Mouse (Mus musculus) MEL-GATA-1-ER (cell line): Measurements from ENCODE around the gene Adm.

Source experiments
- DNase-seq: peaks from one replicate; pipeline ENCODE4 v3.0.0-alpha.2; 2012; ENCODE audit warnings: low read depth; ENCODE audit errors: extremely low read depth

Adm gene

DNA sequence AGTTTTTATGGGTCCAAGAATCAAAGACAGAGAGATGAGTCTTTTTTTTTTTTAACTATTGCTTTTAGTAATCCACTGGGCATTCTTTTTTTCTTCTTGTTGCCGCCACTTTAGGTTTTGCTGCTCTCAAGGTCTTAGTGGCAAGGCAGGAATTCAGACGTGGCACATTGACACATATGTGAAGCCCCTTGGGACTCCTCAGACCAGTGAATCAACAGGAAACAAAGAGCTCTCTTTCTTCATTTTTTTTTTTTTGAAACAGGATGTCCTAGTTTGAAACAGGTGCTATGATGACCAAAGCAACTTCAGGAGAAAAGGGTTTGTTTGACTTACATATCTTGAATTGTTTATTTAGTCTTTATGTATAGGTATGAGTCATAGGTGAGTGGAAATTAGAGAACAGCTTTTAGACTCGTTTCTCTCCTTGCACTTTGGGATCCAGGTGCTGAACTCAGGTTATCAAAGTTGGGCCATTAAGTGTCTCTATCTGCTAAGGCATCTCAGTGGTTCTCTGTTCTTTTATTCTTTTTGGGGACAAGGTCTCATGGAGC, 31.0 kb downstream of the Adm start:
- DNase-seq: no peak

DNA sequence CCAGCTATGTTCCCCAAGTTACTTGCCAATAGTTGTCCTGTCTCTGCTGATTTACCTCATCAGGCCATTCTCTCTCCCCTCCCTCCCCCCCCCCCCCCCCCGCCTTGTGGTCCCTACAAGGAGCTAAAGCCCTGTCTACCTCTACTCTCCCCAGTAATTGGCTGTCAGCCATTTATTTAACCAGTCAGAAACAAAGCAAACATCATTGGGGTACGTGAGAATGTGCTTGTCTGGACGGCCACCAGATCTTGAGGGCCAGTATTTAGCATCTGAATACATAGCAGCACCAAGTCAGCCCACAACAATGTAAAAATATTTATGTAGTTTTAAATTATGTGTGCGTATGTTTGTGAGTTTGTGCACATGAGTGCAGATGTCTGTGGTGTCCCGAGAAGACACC, 39.1 kb downstream of the Adm start:
- DNase-seq: no peak

DNA sequence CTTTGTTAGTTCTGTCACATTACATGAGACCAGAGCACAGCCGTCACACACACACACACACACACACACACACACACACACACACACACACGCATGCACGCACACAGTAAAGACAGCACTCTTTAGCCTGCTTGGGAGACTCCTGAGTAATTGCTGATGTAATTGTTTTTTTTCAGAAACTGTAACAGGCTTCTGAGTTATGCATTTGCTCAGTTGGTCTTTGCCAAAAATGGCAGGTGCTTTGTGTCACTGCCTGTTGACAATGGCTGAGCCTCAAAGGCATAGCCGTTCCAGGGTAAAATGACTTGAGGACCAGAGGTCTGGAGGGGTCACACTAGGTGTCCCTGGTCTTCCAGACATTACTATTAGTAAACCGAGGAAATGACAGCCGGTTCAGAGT, 40.8 kb downstream of the Adm start:
- no peak for DNase-seq

DNA sequence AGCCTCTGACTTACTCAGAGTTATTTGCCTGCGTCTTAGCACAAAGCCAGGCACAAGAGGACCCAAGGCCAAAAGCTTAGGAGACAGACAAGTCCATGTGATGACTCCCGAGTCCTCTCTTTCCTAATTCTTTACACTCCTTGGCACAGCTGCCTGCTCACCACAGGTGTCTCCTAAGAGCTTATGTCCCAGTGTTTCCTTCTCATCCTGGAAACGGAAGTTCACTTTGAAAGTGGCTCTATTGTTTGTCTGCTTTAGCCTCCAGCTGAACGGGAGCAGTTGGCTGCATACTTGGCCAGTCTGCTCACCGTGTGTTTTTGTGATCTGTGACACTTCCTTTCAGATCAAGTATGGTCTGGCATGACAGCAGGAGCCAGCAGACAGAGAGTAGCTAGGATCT, 41.3 kb downstream of the Adm start:
- no peak for DNase-seq

DNA sequence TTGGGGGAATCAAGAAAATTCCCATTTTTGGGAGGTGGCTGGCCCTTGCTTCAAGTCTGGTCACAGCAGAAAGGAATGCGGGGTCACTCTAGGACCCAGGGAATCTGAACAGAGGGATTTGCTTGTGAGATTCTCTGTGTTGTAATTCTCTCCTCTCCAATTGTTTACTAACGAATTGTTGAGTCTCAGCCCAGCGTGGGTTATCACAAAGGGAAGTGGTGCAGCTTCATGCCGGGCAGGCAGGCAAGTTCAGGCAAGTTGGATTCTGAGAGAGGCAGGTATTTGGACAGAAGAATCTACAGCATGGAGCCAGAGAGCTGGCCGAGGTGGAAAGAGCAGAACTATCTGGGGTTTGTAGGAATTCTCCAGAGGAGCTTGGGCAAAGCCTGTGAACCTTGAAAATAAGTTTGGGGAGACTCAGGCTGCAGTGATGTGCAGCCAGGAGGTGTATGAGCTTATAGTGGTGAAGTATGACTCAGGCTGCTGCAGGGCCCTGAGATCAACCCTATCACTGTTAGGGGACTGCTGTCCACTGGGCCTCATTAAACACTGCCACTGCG, 43.7 kb downstream of the Adm start:
- DNase-seq: no peak
